Mouse (Mus musculus): ENCODE measurements around the gene Ak7. TPM values are rescaled to one million over a fixed set of nuclear protein-coding genes. Genes with fewer than 3 reads are reported as not detected.
A peak's percentile ranks its signal among the peaks of the same experiment; 100 is the strongest.

The Ak7 gene
- polyA plus RNA-seq, 1 experiment from 2014 or later = 2.8 TPM

DNA sequence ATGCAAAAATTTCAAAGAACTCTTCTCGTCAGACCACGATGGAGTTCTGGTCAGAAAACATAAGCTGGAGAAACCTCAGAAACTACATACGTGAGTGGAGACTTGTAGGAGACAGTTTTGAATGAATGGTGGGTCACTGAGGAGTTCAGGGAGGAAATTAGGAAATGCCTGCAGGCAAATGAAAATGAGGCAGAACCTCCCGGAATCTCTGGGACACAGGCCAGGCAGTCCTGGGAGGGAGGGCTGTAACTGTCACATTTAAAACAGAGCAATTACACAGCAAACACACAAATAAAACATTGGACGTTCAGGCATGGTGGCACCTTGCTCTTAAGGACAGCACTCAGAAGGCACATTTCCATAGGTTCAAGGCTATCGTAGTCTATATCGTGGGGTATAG, 69.1 kb downstream of the Ak7 start:
- H3K4me1 ChIP-seq (replicated peaks) = no peaks in the 10 kb centered on the region
- no peak overlapping the region for H3K4me2 ChIP-seq
- no peak overlapping the region for H3K9ac ChIP-seq
- WGBS = 81% methylated on average over 7 of the region's 7 CpGs
- H3K27me3 ChIP-seq = no peaks in the 10 kb centered on the region
- H3K9me3 ChIP-seq = no peaks in the 10 kb centered on the region
- H3K4me3 ChIP-seq = no peak overlapping the region
- no peak overlapping the region for H3K27ac ChIP-seq
- ATAC-seq (ENCODE audit: low FRiP score) = no peak
- no peaks in the 10 kb centered on the region for H3K36me3 ChIP-seq

DNA sequence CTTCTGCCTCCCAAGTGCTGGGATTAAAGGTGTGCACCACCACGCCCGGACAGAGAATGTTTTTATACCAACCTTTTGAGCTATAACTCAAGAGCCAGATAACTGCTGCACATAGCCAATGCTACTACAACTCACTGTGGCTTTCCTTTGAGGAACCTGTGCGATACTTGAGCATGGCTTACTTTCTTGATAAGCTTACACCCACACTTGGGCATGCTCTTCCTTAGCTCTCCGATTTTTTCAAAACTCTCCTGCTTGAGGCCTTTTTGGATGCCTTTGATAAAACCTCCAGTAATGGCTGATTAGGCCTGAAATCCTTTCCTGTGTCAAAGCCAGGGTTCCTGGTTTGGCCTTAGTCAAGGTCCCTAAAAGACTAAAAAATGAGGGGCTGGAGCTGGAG, 71.9 kb downstream of the Ak7 start:
- Histone ChIP-seq H3K9ac (no peak overlapping the region), H3K27ac (no peak overlapping the region), H3K27me3 (no peaks in the 10 kb centered on the region), H3K36me3 (no peaks in the 10 kb centered on the region), H3K4me3 (no peak overlapping the region), H3K9me3 (no peaks in the 10 kb centered on the region), H3K4me2 (no peak overlapping the region), H3K4me1 (replicated peaks) (no peaks in the 10 kb centered on the region)
- 93% methylated on average over 4 of the region's 4 CpGs for WGBS
- no peak for ATAC-seq (ENCODE audit: low FRiP score)

DNA sequence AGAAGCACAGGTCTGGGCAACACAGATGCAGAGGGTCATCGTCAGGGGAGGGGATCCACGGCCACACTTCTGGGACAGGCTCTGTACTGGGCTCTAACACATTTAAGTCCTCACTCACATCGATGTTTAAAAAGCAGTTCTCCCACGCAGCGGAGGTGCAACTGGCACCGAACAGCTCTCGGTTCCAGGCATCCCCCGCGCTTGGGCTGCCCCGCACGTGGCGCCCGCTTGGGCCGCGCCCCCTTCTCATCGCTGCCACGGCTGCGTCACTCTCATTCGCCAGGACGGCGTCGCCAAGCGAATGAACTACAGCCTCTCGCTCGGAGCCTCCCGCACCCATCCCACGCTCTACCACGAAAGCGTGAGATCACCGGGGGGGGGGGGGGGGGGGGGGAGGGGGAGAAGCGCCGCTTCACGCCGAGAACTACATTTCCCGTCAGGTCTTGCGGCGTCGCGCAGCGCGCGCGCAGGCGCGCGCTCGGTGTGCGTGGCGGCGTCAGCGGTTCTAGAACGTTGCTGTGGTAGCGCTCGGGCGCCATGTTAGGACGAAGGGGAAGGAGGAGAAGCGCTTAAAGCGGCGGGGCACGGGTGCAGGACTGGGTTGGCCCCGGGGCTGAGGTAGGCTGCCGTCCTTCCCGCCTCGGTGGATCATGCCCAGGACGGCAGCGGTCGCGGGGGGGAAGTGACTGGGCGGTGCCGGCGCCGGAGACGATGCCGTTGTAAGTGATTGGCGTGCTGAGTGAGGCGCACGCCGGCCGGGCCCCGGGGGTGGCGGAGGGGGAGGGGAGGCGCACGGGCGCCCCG, 78.6 kb downstream of the Ak7 start, which contains the start of gene Papola:
Gene Papola, plus strand, starts transcription at position 499 of the 804 bp plus-strand sequence.
- peak within 1 kb of the TSS; percentile 90 for H3K4me3 ChIP-seq
- peaks cover 27% of the 10 kb centered on the region for H3K4me1 ChIP-seq (replicated peaks)
- H3K27ac ChIP-seq = peak within 1 kb of the TSS; percentile 97
- H3K27me3 ChIP-seq = no peaks in the 10 kb centered on the region
- H3K9ac ChIP-seq = peak within 1 kb of the TSS; percentile 93
- peak; percentile 95 for ATAC-seq (ENCODE audit: low FRiP score)
- H3K36me3 ChIP-seq = 0 out of 2 replicates have a peak, but pooled peaks cover 3% of the 10 kb centered on the region
- WGBS = under 1% methylated on average over 71 of the region's 85 CpGs
- peak within 1 kb of the TSS; percentile 88 for H3K4me2 ChIP-seq
- no peaks in the 10 kb centered on the region for H3K9me3 ChIP-seq

DNA sequence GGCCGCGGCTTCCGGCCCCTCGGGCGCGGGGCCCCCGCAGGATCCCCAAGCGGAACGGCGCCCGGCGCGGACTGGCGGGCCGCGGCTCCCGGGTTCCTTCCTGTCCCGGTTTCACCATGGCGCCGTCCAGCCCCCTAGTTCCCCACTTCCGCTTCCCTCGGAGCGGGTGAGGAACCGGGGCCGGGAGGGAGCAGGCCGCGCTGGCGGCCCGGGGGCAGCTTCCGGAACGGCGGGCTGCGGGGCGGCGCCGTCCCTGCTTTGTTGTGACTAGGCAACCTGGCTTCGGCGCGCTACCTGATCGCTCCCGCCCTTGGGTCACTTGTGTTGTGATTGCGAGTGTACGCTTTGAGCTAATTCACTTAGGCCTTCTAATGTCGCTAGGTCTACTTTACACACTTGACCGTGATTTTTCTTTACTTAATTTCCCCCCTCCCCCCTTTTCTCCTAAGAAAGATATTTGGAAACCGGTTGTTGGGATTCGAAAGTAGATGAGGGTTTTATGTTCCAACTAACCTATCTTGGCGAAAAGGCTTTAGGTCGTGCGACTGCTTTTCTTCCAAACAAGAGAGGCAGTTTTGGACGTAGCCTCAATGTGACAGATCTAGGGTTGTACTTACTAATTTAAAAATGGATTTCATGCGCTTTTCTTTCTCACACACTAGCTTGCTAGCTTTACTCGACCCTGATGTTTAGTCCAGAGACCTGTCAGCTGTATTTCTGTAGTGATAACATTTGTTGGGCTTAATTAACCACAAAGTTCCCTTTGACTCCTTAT, 79.4 kb downstream of the Ak7 start:
- H3K4me1 ChIP-seq (replicated peaks) = peaks cover 27% of the 10 kb centered on the region
- 0 out of 2 replicates have a peak, but pooled peaks cover 3% of the 10 kb centered on the region for H3K36me3 ChIP-seq
- peak; percentile 73 for ATAC-seq (ENCODE audit: low FRiP score)
- H3K27me3 ChIP-seq = no peaks in the 10 kb centered on the region
- peak overlapping the region; percentile 90 for H3K4me3 ChIP-seq
- H3K27ac ChIP-seq = peak overlapping the region; percentile 97
- peak overlapping the region; percentile 88 for H3K4me2 ChIP-seq
- peak overlapping the region; percentile 93 for H3K9ac ChIP-seq
- H3K9me3 ChIP-seq = no peaks in the 10 kb centered on the region
- WGBS = under 1% methylated on average over 51 of the region's 53 CpGs

DNA sequence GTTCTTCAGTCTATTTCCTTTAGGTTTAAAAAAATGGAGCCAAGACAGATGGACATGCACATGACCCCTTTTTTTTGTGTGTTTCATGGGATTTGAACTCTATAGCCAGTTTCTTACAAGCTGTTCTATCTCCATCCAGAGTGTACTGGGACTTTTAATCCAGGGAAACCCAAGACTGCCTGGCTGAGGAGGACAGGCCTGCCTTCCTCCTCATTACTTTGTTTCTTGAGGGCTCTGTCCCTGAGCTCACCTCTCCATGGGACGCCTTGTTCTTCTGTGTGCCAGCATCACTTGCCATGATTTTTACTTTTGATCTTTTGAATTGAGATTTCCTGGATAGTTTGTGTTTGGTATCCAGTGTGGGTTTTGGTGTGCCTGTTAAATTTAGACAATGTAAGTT, 80.3 kb downstream of the Ak7 start:
- H3K27me3 ChIP-seq = no peaks in the 10 kb centered on the region
- ATAC-seq (ENCODE audit: low FRiP score) = no peak
- H3K4me1 ChIP-seq (replicated peaks) = peaks cover 27% of the 10 kb centered on the region
- H3K4me2 ChIP-seq = peak overlapping the region; percentile 88
- H3K9me3 ChIP-seq = no peaks in the 10 kb centered on the region
- WGBS = 90% methylated on average over 1 of the region's 1 CpGs
- peak overlapping the region; percentile 93 for H3K9ac ChIP-seq
- peak overlapping the region; percentile 90 for H3K4me3 ChIP-seq
- H3K36me3 ChIP-seq = 0 out of 2 replicates have a peak, but pooled peaks cover 3% of the 10 kb centered on the region
- no peak overlapping the region for H3K27ac ChIP-seq

DNA sequence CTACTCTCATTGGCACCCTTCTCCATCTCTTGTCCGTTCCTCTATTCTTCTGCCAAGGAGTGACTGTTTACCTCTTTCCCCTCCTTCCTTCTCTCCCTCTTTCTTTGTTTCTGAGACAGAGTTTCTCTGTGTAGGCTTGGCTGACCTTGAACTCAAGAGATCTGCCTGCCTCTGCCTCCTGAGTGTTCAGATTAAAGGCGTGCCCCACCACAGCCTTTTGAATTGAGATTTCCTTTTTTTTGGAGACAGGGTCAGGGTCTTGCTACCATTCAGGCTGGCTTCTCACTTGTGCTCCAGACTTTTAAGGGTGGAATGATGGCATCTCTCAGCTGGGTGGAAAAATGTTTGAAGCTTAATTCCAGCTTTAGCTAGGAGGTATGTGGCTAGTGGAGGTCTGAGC, 81.8 kb downstream of the Ak7 start:
- H3K9me3 ChIP-seq = no peaks in the 10 kb centered on the region
- 98% methylated on average over 2 of the region's 2 CpGs for WGBS
- no peak overlapping the region for H3K4me3 ChIP-seq
- no peak overlapping the region for H3K4me2 ChIP-seq
- 0 out of 2 replicates have a peak, but pooled peaks cover 3% of the 10 kb centered on the region for H3K36me3 ChIP-seq
- no peak for ATAC-seq (ENCODE audit: low FRiP score)
- H3K4me1 ChIP-seq (replicated peaks) = peaks cover 27% of the 10 kb centered on the region
- H3K9ac ChIP-seq = no peak overlapping the region
- H3K27me3 ChIP-seq = no peaks in the 10 kb centered on the region
- H3K27ac ChIP-seq = no peak overlapping the region

DNA sequence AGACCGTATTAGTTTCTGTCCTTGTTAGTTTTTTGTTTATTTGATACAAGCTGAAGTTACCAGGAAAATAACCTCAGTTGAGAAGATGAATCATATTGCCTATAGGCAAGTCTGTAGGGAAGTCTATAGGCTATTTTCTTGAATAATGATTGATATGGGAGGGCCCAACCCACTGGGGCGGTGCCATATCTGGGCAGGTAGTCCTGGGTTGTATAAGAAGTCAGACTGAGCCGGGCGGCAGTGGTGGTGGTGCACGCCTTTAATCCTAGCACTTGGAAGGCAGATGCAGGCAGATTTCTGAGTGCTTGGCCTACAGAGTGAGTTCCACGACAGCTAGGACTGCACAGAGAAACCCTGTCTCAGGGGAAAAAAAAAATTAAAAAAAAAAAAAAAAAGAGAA, 84.1 kb downstream of the Ak7 start:
- Histone ChIP-seq H3K9me3 (no peaks in the 10 kb centered on the region), H3K4me3 (no peak overlapping the region), H3K4me2 (no peak overlapping the region), H3K4me1 (replicated peaks) (peaks cover 22% of the 10 kb centered on the region), H3K27ac (no peak overlapping the region), H3K27me3 (no peaks in the 10 kb centered on the region), H3K9ac (no peak overlapping the region), H3K36me3 (0 out of 2 replicates have a peak, but pooled peaks cover 3% of the 10 kb centered on the region)
- ATAC-seq (ENCODE audit: low FRiP score) = no peak
- 92% methylated on average over 6 of the region's 6 CpGs for WGBS

DNA sequence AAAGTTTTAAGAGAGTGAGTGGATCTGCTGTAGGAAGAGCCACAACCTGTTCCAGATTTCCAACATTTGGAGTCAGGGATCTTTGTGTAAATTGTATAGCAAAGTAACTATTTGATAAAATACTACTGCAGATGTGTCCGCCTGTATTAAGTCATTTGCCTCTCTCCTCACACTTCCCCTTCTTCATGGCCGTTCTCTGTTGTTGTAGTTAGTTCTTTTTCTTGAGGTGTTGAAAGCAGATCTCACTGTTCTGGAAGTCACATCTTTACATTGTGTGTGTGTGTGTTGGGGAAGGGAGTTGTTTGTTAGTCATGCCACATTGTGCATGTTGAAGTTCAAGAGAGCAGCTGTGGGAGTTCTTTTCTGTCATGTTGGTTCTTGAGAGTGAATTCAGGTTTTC, 89.1 kb downstream of the Ak7 start:
- H3K4me3 ChIP-seq = no peak overlapping the region
- no peak overlapping the region for H3K4me2 ChIP-seq
- H3K9me3 ChIP-seq = no peaks in the 10 kb centered on the region
- peaks cover 4% of the 10 kb centered on the region; the same call in 1 of the 2 replicates for H3K36me3 ChIP-seq
- no peak overlapping the region for H3K27ac ChIP-seq
- H3K4me1 ChIP-seq (replicated peaks) = no peaks in the 10 kb centered on the region
- ATAC-seq (ENCODE audit: low FRiP score) = no peak
- no peak overlapping the region for H3K9ac ChIP-seq
- H3K27me3 ChIP-seq = no peaks in the 10 kb centered on the region
- WGBS = 94% methylated on average over 2 of the region's 2 CpGs

DNA sequence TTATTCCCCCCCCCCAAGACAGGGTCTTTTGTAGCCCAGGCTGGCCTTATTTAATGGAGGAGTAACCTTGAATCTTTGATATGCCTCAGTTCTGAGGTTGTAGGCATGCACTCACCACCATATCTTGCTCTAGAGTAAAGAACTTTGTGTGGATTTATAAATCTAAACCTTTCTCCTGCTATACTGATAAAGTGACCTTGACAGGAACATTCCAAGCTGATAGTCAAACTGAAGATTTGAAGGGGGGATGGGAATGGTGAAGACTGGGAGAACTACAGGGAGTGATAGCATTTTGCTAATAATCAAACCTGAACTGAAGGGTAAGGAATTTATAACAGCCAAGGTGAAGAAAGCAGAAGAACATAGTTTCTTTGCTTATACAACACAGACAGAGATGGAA, 92.2 kb downstream of the Ak7 start:
- Histone ChIP-seq H3K9me3 (no peaks in the 10 kb centered on the region), H3K4me2 (no peak overlapping the region), H3K9ac (no peak overlapping the region), H3K27me3 (no peaks in the 10 kb centered on the region), H3K4me3 (no peak overlapping the region), H3K4me1 (replicated peaks) (no peaks in the 10 kb centered on the region), H3K36me3 (peaks cover 26% of the 10 kb centered on the region), H3K27ac (no peak overlapping the region)
- no peak for ATAC-seq (ENCODE audit: low FRiP score)

DNA sequence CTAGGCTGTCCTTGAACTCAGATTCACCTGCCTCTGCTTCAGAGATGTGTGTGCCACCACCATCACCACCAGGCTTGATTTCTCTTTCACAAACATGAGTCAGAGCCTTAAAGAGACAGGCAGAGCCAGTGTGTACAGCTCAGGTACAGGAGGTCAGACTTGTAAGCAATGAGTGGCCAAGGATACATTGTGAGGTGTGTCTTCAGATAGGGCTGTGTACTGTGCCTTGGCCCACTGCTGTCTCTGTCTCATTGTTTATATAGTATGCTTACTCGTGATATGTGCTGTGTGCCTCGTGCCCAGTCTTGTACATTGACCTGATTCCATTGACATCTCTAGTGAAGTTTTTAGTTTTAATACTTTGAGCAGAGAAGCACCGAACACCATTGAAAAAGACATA, 100.0 kb downstream of the Ak7 start:
- no peaks in the 10 kb centered on the region for H3K27me3 ChIP-seq
- H3K9me3 ChIP-seq = no peaks in the 10 kb centered on the region
- H3K9ac ChIP-seq = no peak overlapping the region
- H3K27ac ChIP-seq = no peak overlapping the region
- no peak overlapping the region for H3K4me2 ChIP-seq
- 96% methylated on average over 3 of the region's 3 CpGs for WGBS
- H3K4me3 ChIP-seq = no peak overlapping the region
- H3K4me1 ChIP-seq (replicated peaks) = no peaks in the 10 kb centered on the region
- peaks cover 55% of the 10 kb centered on the region for H3K36me3 ChIP-seq
- ATAC-seq (ENCODE audit: low FRiP score) = no peak

DNA sequence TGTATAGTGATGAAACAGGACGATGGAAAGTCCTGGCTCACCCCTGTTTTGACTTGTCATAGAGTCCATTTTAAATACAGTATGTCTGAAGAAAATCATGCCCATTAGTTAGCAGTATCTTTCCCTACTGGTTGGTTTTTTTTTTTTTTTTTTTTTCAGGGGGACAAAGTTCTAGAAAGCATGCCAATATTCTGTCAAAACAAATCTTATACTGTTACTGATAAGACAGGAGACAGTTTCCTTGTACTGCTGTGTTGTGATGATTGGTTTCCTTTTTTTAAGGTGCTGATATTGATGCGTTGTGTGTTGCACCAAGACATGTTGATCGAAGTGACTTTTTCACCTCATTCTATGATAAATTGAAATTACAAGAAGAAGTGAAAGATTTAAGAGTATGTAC, 100.4 kb downstream of the Ak7 start:
- no peak overlapping the region for H3K27ac ChIP-seq
- no peaks in the 10 kb centered on the region for H3K9me3 ChIP-seq
- peaks cover 53% of the 10 kb centered on the region for H3K36me3 ChIP-seq
- no peaks in the 10 kb centered on the region for H3K4me1 ChIP-seq (replicated peaks)
- H3K4me2 ChIP-seq = no peak overlapping the region
- 97% methylated on average over 3 of the region's 3 CpGs for WGBS
- H3K9ac ChIP-seq = no peak overlapping the region
- no peaks in the 10 kb centered on the region for H3K27me3 ChIP-seq
- no peak overlapping the region for H3K4me3 ChIP-seq
- ATAC-seq (ENCODE audit: low FRiP score) = no peak

DNA sequence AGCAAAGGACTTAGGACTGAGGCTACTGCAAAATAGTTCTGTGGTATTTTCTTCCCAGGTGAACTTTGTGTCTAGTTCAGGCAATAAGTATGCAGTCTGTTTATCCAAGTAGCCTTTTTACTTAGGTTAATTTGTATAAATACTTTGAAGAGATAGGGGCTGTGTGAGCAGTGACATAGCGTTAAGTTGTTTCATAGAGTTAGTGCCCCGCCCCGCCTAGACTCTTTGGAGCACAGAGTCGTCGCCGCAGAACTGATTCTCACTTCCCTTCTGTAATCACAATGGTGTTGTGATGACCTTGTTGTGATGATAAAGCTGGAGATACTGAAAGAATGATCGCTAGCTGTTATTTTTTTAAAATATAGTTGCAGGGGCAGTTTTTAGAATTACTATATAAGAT, 101.6 kb downstream of the Ak7 start:
- H3K27ac ChIP-seq = no peak overlapping the region

More for the DNA sequence above, 101.6 kb downstream of the Ak7 start:
- ATAC-seq (ENCODE audit: low FRiP score) = no peak
- WGBS = 94% methylated on average over 7 of the region's 7 CpGs
- no peaks in the 10 kb centered on the region for H3K4me1 ChIP-seq (replicated peaks)
- H3K27me3 ChIP-seq = no peaks in the 10 kb centered on the region
- no peak overlapping the region for H3K4me3 ChIP-seq
- no peaks in the 10 kb centered on the region for H3K9me3 ChIP-seq
- H3K9ac ChIP-seq = no peak overlapping the region
- H3K36me3 ChIP-seq = peaks cover 56% of the 10 kb centered on the region
- no peak overlapping the region for H3K4me2 ChIP-seq

All from hindbrain, embryonic 13.5 days (tissue).